Mouse (Mus musculus) stomach, embryonic 14.5 days (tissue): ENCODE measurements around the gene Cdkl1. TPM values are rescaled to one million over a fixed set of nuclear protein-coding genes. Genes with fewer than 3 reads are reported as not detected.
A peak's percentile ranks its signal among the peaks of the same experiment; 100 is the strongest.

Experiments
- ATAC-seq: fragments of 200-750 bp; cut with Nextera tagmentation; 2 replicates; pipeline ENCODE4 v1.8.0; 2017; ENCODE audit warnings: low read depth, moderate TSS enrichment; ENCODE audit not compliant: insufficient number of reproducible peaks, insufficient read depth, low FRiP score
- H3K27ac ChIP-seq: fragments of 300-500 bp; sonication (generic); 2 replicates; pipeline ENCODE4 v1.5.1; 2014; ENCODE audit warnings: mild to moderate bottlenecking, low read length, moderate library complexity, mixed read lengths
- H3K27me3 ChIP-seq: fragments of 300-500 bp; sonication (generic); 2 replicates; pipeline ENCODE4 v1.6.1; 2014; ENCODE audit warnings: low read length, control low read depth, mixed read lengths; ENCODE audit not compliant: control insufficient read depth, insufficient read depth
- H3K36me3 ChIP-seq: fragments of 300-500 bp; sonication (generic); 2 replicates; pipeline ENCODE4 v1.6.1; 2014; ENCODE audit warnings: mild to moderate bottlenecking, control low read depth, low read length, moderate library complexity, mixed read lengths; ENCODE audit not compliant: control insufficient read depth, insufficient read depth
- H3K4me1 ChIP-seq: fragments of 300-500 bp; sonication (generic); 2 replicates; pipeline ENCODE4 v1.6.1; 2014; ENCODE audit warnings: low read length, control low read depth, mixed read lengths; ENCODE audit not compliant: control insufficient read depth, insufficient read depth
- H3K4me2 ChIP-seq: fragments of 300-500 bp; sonication (generic); replicated peaks from 2 replicates; pipeline ENCODE4 v1.6.1; 2014; ENCODE audit warnings: low read depth, low read length, control low read depth
- H3K4me3 ChIP-seq: fragments of 300-500 bp; sonication (generic); 2 replicates; pipeline ENCODE4 v1.5.1; 2014; ENCODE audit warnings: low read depth, low read length, control low read depth
- H3K9ac ChIP-seq: fragments of 300-500 bp; sonication (generic); replicated peaks from 2 replicates; pipeline ENCODE4 v1.6.1; 2014; ENCODE audit warnings: low read depth, mild to moderate bottlenecking, control low read depth, low read length, moderate library complexity, mixed read lengths
- H3K9me3 ChIP-seq: fragments of 300-500 bp; sonication (generic); 2 replicates; pipeline ENCODE4 v1.6.1; 2016; ENCODE audit warnings: low read depth, low read length, control low read depth; ENCODE audit not compliant: control insufficient read depth
- WGBS: fragments of 180-500 bp; shearing (Covaris S2); extraction: QIAGEN DNeasy Blood & Tissue Kit; methylation state at CpG from one replicate; pipeline ENCODE4 v1.1.7; 2014; 5-methylcytosine and 5-hydroxymethylcytosine counted together
- polyA plus RNA-seq: library from polyadenylated mRNA; unstranded; fragments of >200 nt; fragmentation: Nextera tagmentation; extraction: Ambion mirVana; gene quantifications from 2 replicates; pipeline ENCODE4 v1.2.1, GENCODE M21; 2014

Gene Cdkl1
- polyA plus RNA-seq, 1 experiment from 2014 or later: 1.1 TPM

DNA sequence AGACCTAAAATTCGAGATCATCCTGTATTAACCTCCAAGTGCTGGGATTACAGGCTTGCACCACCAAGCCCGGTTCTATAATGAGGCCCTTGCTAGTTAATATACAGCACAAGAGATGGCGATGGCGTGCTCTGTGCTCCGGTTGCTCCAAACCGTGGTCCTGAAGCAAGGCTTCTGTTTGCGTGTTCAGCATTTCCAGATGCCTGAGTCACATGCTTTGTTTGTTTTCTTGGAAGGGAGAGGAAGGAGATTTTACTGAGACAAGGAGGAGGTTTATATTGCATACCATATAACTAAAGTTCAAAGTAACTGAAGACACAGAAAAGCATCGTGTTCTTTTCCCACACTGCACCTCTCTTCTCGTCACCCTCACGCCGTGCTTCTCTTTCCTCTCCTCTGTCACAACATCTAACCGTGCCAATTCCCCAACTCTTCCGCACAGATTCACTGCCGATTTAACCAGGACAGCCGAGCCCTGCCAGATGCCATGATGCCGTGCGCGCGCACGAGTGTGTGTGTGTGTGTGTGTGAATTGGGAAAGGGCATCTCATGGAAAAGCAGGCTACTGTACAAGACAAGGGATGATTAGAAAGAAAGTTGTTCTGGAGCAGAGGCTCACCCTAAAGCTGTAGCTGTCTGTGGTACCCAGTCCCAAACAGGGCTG is 30.2 kb downstream of the Cdkl1 start:
- Histone ChIP-seq H3K4me1 (peaks cover 16% of the 10 kb centered on the region), H3K36me3 (no peaks in the 10 kb centered on the region), H3K27me3 (no peaks in the 10 kb centered on the region), H3K4me3 (no peak overlapping the region), H3K27ac (no peak overlapping the region), H3K9me3 (no peaks in the 10 kb centered on the region), H3K4me2 (no peak overlapping the region), H3K9ac (no peak overlapping the region)
- 84% methylated on average over 20 of the region's 20 CpGs for WGBS
- ATAC-seq: no peak

GRCm38 (mm10) chr12:69760014-69760413 is 31.1 kb downstream of the Cdkl1 start:
- no peak overlapping the region for H3K9ac ChIP-seq
- 53% methylated on average over 6 of the region's 6 CpGs for WGBS
- no peak overlapping the region for H3K27ac ChIP-seq

GRCm38 (mm10) chr12:69759267-69759885 is 31.7 kb downstream of the Cdkl1 start:
- Histone ChIP-seq H3K4me3 (no peak overlapping the region), H3K4me1 (peaks cover 16% of the 10 kb centered on the region), H3K27ac (peak overlapping the region; percentile 53), H3K9ac (no peak overlapping the region), H3K36me3 (no peaks in the 10 kb centered on the region), H3K9me3 (no peaks in the 10 kb centered on the region), H3K4me2 (peak overlapping the region; percentile 50; the same call in 1 of the 2 replicates), H3K27me3 (no peaks in the 10 kb centered on the region)
- ATAC-seq: peak; percentile 53; the same call in 1 of the 2 replicates
- WGBS: 31% methylated on average over 7 of the region's 7 CpGs

More at GRCm38 (mm10) chr12:69760014-69760413, 31.1 kb downstream of the Cdkl1 start:
- H3K4me1 ChIP-seq: peaks cover 16% of the 10 kb centered on the region
- H3K4me3 ChIP-seq: no peak overlapping the region
- H3K36me3 ChIP-seq: no peaks in the 10 kb centered on the region
- no peaks in the 10 kb centered on the region for H3K27me3 ChIP-seq
- no peak overlapping the region for H3K4me2 ChIP-seq
- no peaks in the 10 kb centered on the region for H3K9me3 ChIP-seq
- no peak for ATAC-seq

- no peaks in the 10 kb centered on the region for H3K36me3 ChIP-seq
- 0 out of 2 replicates have a peak, but pooled peaks have one; percentile 26 for ATAC-seq
- peak overlapping the region; percentile 11; the same call in 1 of the 2 replicates for H3K4me3 ChIP-seq
- WGBS: 4% methylated on average over 21 of the region's 22 CpGs
- H3K4me1 ChIP-seq: peaks cover 16% of the 10 kb centered on the region
- H3K9me3 ChIP-seq: no peaks in the 10 kb centered on the region
- H3K27ac ChIP-seq: peak overlapping the region; percentile 53
- no peak overlapping the region for H3K9ac ChIP-seq
- H3K4me2 ChIP-seq: peak overlapping the region; percentile 50
- H3K27me3 ChIP-seq: no peaks in the 10 kb centered on the region
These were observed 32.6 kb downstream of the Cdkl1 start for GRCm38 (mm10) chr12:69758221-69759185.

GRCm38 (mm10) chr12:69757418-69758141 is 33.5 kb downstream of the Cdkl1 start:
- no peaks in the 10 kb centered on the region for H3K27me3 ChIP-seq
- H3K9ac ChIP-seq: no peak overlapping the region
- H3K36me3 ChIP-seq: no peaks in the 10 kb centered on the region
- no peaks in the 10 kb centered on the region for H3K9me3 ChIP-seq
- WGBS: 6% methylated on average over 22 of the region's 22 CpGs
- H3K4me3 ChIP-seq: no peak overlapping the region
- H3K27ac ChIP-seq: peak overlapping the region; percentile 12; the same call in 1 of the 2 replicates
- peak overlapping the region; percentile 50 for H3K4me2 ChIP-seq
- peak; percentile 90 for ATAC-seq
- H3K4me1 ChIP-seq: peaks cover 16% of the 10 kb centered on the region

DNA sequence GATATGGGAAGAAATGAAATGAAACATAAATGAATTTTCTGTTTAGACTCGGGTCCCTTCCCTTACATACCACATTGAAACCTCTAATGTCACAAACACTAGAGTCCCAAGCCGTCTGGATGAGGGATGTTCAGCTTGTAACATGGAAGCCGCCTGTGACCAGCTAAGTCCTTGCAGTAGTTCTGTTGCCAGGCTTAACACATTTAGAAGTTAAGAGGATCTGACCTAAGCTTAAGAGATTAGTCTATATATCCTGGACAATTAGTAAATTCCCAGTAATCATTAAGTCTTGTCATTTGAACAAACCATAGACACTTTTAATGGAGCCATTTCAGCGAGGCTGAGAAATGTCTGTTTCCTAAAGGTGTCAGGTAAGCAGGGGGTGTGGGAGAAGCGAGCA is 35.1 kb downstream of the Cdkl1 start:
- Histone ChIP-seq H3K4me1 (peaks cover 21% of the 10 kb centered on the region), H3K4me3 (no peak overlapping the region), H3K27me3 (no peaks in the 10 kb centered on the region), H3K9me3 (no peaks in the 10 kb centered on the region), H3K4me2 (no peak overlapping the region), H3K27ac (no peak overlapping the region), H3K36me3 (no peaks in the 10 kb centered on the region), H3K9ac (no peak overlapping the region)
- ATAC-seq: no peak
- 77% methylated on average over 5 of the region's 5 CpGs for WGBS

GRCm38 (mm10) chr12:69753936-69754335 is 37.1 kb downstream of the Cdkl1 start:
- no peak for ATAC-seq

More at GRCm38 (mm10) chr12:69753936-69754335, 37.1 kb downstream of the Cdkl1 start:
- Histone ChIP-seq H3K27ac (no peak overlapping the region), H3K9ac (no peak overlapping the region), H3K27me3 (no peaks in the 10 kb centered on the region), H3K9me3 (no peaks in the 10 kb centered on the region), H3K4me2 (no peak overlapping the region), H3K36me3 (no peaks in the 10 kb centered on the region), H3K4me1 (peaks cover 16% of the 10 kb centered on the region; the same call in 1 of the 2 replicates), H3K4me3 (no peak overlapping the region)
- 79% methylated on average over 5 of the region's 5 CpGs for WGBS
